In genomic region chr5:76726518-76727103, GRCm38 (mm10) we compare ENCODE assay signal across 14 mouse cellular contexts.
"Had no signal": no experiment of that assay in that cellular context is flagged by ENCODE, and none has a peak within 500 bp of the region (broad histone marks: within the 10 kb centered on the region; RNA-seq: fewer than 3 reads in every experiment).

No protein-coding gene starts in this region.

- H3K27ac ChIP-seq: limb, embryonic 15.5 days; liver, embryonic 12.5 days; macrophage; midbrain, embryonic 15.5 days; stomach, embryonic 15.5 days had no signal

- H3K4me1 ChIP-seq: limb, embryonic 15.5 days; liver, embryonic 12.5 days; midbrain, embryonic 15.5 days; stomach, embryonic 15.5 days had no signal

- H3K27me3 ChIP-seq: limb, embryonic 15.5 days; liver, embryonic 12.5 days; megakaryocyte, embryonic 14.5 days; midbrain, embryonic 15.5 days; stomach, embryonic 15.5 days had no signal

- DNase-seq: kidney, postnatal 10 days; kidney, postnatal 4 days; lung, embryonic 14.5 days; lung, postnatal 10 days; right cerebral cortex, postnatal 14 days; thymus, adult 2 months; thymus, postnatal 25 days had no signal

- H3K9ac ChIP-seq: limb, embryonic 15.5 days; liver, embryonic 12.5 days; lung, embryonic 14.5 days; midbrain, embryonic 15.5 days; stomach, embryonic 15.5 days had no signal

- H3K9me3 ChIP-seq: limb, embryonic 15.5 days; midbrain, embryonic 15.5 days; stomach, embryonic 15.5 days had no signal

- ATAC-seq: liver, embryonic 12.5 days; midbrain, embryonic 15.5 days had no signal

- H3K4me3 ChIP-seq: limb, embryonic 15.5 days; liver, embryonic 12.5 days; megakaryocyte, embryonic 14.5 days; midbrain, embryonic 15.5 days; stomach, embryonic 15.5 days had no signal

- H3K4me2 ChIP-seq: limb, embryonic 15.5 days; liver, embryonic 12.5 days; lung, embryonic 14.5 days; midbrain, embryonic 11.5 days; midbrain, embryonic 15.5 days; stomach, embryonic 15.5 days had no signal

- H3K36me3 ChIP-seq: stomach, embryonic 15.5 days had no signal
